Mouse (Mus musculus) neural tube, embryonic 11.5 days (tissue): ENCODE measurements around the gene Ano6. TPM values are rescaled to one million over a fixed set of nuclear protein-coding genes. Genes with fewer than 3 reads are reported as not detected.

Source experiments
- ATAC-seq: fragments of 200-750 bp; cut with Nextera tagmentation; 2 replicates; pipeline ENCODE4 v1.8.0; 2017; ENCODE audit warnings: moderate number of reproducible peaks, mild to moderate bottlenecking, moderate TSS enrichment, moderate library complexity; ENCODE audit not compliant: insufficient read depth, low FRiP score, low TSS enrichment
- DNase-seq: peaks from one replicate; pipeline ENCODE4 v3.0.0-alpha.2; 2015; ENCODE audit warnings: low spot score
- H3K27ac ChIP-seq: fragments of 300-500 bp; sonication (generic); 2 replicates; pipeline ENCODE4 v1.5.1; 2014; ENCODE audit warnings: low read depth, mild to moderate bottlenecking, low read length
- H3K27me3 ChIP-seq: fragments of 300-500 bp; sonication (generic); 2 replicates; pipeline ENCODE4 v1.6.1; 2014; ENCODE audit warnings: mild to moderate bottlenecking, low read length, mixed read lengths; ENCODE audit not compliant: control insufficient read depth, insufficient read depth
- H3K36me3 ChIP-seq: fragments of 300-500 bp; sonication (generic); 2 replicates; pipeline ENCODE4 v1.6.1; 2014; ENCODE audit warnings: mild to moderate bottlenecking, low read length, moderate library complexity, mixed read lengths; ENCODE audit not compliant: control insufficient read depth, insufficient read depth
- H3K4me1 ChIP-seq: fragments of 300-500 bp; sonication (generic); 2 replicates; pipeline ENCODE4 v1.6.1; 2014; ENCODE audit warnings: low read length, mixed read lengths; ENCODE audit not compliant: control insufficient read depth, insufficient read depth
- H3K4me2 ChIP-seq: fragments of 300-500 bp; sonication (generic); 2 replicates; pipeline ENCODE4 v1.6.1; 2014; ENCODE audit warnings: low read depth, mild to moderate bottlenecking, moderate library complexity
- H3K4me3 ChIP-seq: fragments of 300-500 bp; sonication (generic); 2 replicates; pipeline ENCODE4 v1.5.1; 2014; ENCODE audit warnings: low read depth, low read length
- H3K9ac ChIP-seq: fragments of 300-500 bp; sonication (generic); 2 replicates; pipeline ENCODE4 v1.6.1; 2014; ENCODE audit warnings: mild to moderate bottlenecking, low read length
- H3K9me3 ChIP-seq: fragments of 300-500 bp; sonication (generic); 2 replicates; pipeline ENCODE4 v1.6.1; 2016; ENCODE audit warnings: low read length; ENCODE audit not compliant: control insufficient read depth
- WGBS: fragments of 180-500 bp; shearing (Covaris S2); extraction: QIAGEN DNeasy Blood & Tissue Kit; methylation state at CpG from one replicate; pipeline ENCODE4 v1.1.7; 2014; 5-methylcytosine and 5-hydroxymethylcytosine counted together
- polyA plus RNA-seq: library from polyadenylated mRNA; unstranded; fragments of >200 nt; fragmentation: Nextera tagmentation; extraction: Ambion mirVana; gene quantifications from 2 replicates; pipeline ENCODE4 v1.2.1, GENCODE M21; 2014

The Ano6 gene
- polyA plus RNA-seq, 1 experiment from 2014 or later, result 40.1 TPM

GRCm38 (mm10) chr15:95863865-95864660 is 73.4 kb downstream of the Ano6 start:
- Histone ChIP-seq H3K27me3 (no peaks in the 10 kb centered on the region), H3K4me1 (no peaks in the 10 kb centered on the region), H3K9ac (no peak overlapping the region), H3K4me2 (no peak overlapping the region), H3K4me3 (no peak overlapping the region), H3K9me3 (no peaks in the 10 kb centered on the region), H3K36me3 (no peaks in the 10 kb centered on the region; the same call in 1 of the 2 replicates), H3K27ac (no peak overlapping the region)
- DNase-seq, result no peak
- no peak for ATAC-seq
- 90% methylated on average over 17 of the region's 17 CpGs for WGBS

GRCm38 (mm10) chr15:95865311-95866100 is 74.9 kb downstream of the Ano6 start:
- no peak for DNase-seq
- WGBS, result 91% methylated on average over 17 of the region's 17 CpGs

GRCm38 (mm10) chr15:95868172-95868571 is 77.5 kb downstream of the Ano6 start:
- ATAC-seq, result no peak
- Histone ChIP-seq H3K4me2 (no peak overlapping the region), H3K27me3 (no peaks in the 10 kb centered on the region), H3K36me3 (no peaks in the 10 kb centered on the region; the same call in 1 of the 2 replicates), H3K9ac (no peak overlapping the region), H3K4me1 (no peaks in the 10 kb centered on the region), H3K4me3 (no peak overlapping the region), H3K9me3 (no peaks in the 10 kb centered on the region), H3K27ac (no peak overlapping the region)
- 94% methylated on average over 4 of the region's 4 CpGs for WGBS
- no peak for DNase-seq

More at GRCm38 (mm10) chr15:95865311-95866100, 74.9 kb downstream of the Ano6 start:
- Histone ChIP-seq H3K4me3 (no peak overlapping the region), H3K27me3 (no peaks in the 10 kb centered on the region), H3K4me1 (no peaks in the 10 kb centered on the region), H3K9ac (no peak overlapping the region), H3K27ac (no peak overlapping the region), H3K9me3 (no peaks in the 10 kb centered on the region), H3K4me2 (no peak overlapping the region), H3K36me3 (no peaks in the 10 kb centered on the region; the same call in 1 of the 2 replicates)
- ATAC-seq, result no peak

GRCm38 (mm10) chr15:95869611-95870010 is 79.0 kb downstream of the Ano6 start:
- Histone ChIP-seq H3K9me3 (no peaks in the 10 kb centered on the region), H3K4me2 (no peak overlapping the region), H3K4me3 (no peak overlapping the region), H3K27me3 (no peaks in the 10 kb centered on the region), H3K9ac (no peak overlapping the region), H3K27ac (no peak overlapping the region), H3K36me3 (no peaks in the 10 kb centered on the region; the same call in 1 of the 2 replicates), H3K4me1 (no peaks in the 10 kb centered on the region)
- DNase-seq (no peak), ATAC-seq (no peak)
- 92% methylated on average over 5 of the region's 5 CpGs for WGBS

GRCm38 (mm10) chr15:95871631-95872030 is 81.0 kb downstream of the Ano6 start:
- Histone ChIP-seq H3K4me2 (no peak overlapping the region), H3K36me3 (no peaks in the 10 kb centered on the region; the same call in 1 of the 2 replicates), H3K9ac (no peak overlapping the region), H3K27me3 (no peaks in the 10 kb centered on the region), H3K27ac (no peak overlapping the region), H3K4me1 (no peaks in the 10 kb centered on the region), H3K4me3 (no peak overlapping the region), H3K9me3 (no peaks in the 10 kb centered on the region)
- ATAC-seq (no peak), DNase-seq (no peak)
- 91% methylated on average over 15 of the region's 15 CpGs for WGBS

GRCm38 (mm10) chr15:95872447-95872846 is 81.8 kb downstream of the Ano6 start:
- Histone ChIP-seq H3K27ac (no peak overlapping the region), H3K4me2 (no peak overlapping the region), H3K4me3 (no peak overlapping the region), H3K9ac (no peak overlapping the region), H3K36me3 (no peaks in the 10 kb centered on the region; the same call in 1 of the 2 replicates), H3K4me1 (no peaks in the 10 kb centered on the region), H3K27me3 (no peaks in the 10 kb centered on the region), H3K9me3 (no peaks in the 10 kb centered on the region)
- WGBS, result 88% methylated on average over 8 of the region's 8 CpGs
- no peak for DNase-seq
- ATAC-seq, result no peak

GRCm38 (mm10) chr15:95873276-95873675 is 82.6 kb downstream of the Ano6 start:
- WGBS, result 83% methylated on average over 1 of the region's 1 CpGs
- ATAC-seq (no peak), DNase-seq (no peak)

GRCm38 (mm10) chr15:95874216-95874615 is 83.6 kb downstream of the Ano6 start:
- no peaks in the 10 kb centered on the region for H3K9me3 ChIP-seq
- ATAC-seq, result no peak
- no peak overlapping the region for H3K4me2 ChIP-seq
- H3K27me3 ChIP-seq, result no peaks in the 10 kb centered on the region
- no peak overlapping the region for H3K4me3 ChIP-seq
- no peak overlapping the region for H3K27ac ChIP-seq
- 91% methylated on average over 5 of the region's 5 CpGs for WGBS
- DNase-seq, result no peak
- no peak overlapping the region for H3K9ac ChIP-seq
- H3K36me3 ChIP-seq, result no peaks in the 10 kb centered on the region
- H3K4me1 ChIP-seq, result no peaks in the 10 kb centered on the region

More at GRCm38 (mm10) chr15:95873276-95873675, 82.6 kb downstream of the Ano6 start:
- Histone ChIP-seq H3K36me3 (no peaks in the 10 kb centered on the region; the same call in 1 of the 2 replicates), H3K27me3 (no peaks in the 10 kb centered on the region), H3K4me1 (no peaks in the 10 kb centered on the region), H3K9ac (no peak overlapping the region), H3K9me3 (no peaks in the 10 kb centered on the region), H3K4me3 (no peak overlapping the region), H3K4me2 (no peak overlapping the region), H3K27ac (no peak overlapping the region)
